Mouse (Mus musculus) limb, embryonic 11.5 days (tissue): ENCODE data around the gene Ntrk2. TPM values are rescaled to one million over a fixed set of nuclear protein-coding genes. Genes with fewer than 3 reads are reported as not detected.

ENCODE experiments used
- polyA plus RNA-seq: library from polyadenylated mRNA; unstranded; fragments of >200 nt; fragmentation: Nextera tagmentation; extraction: Ambion mirVana; gene quantifications from 2 replicates; pipeline ENCODE4 v1.2.1, GENCODE M21; 2014

The Ntrk2 gene
- polyA plus RNA-seq, 1 experiment from 2014 or later, result 5.6 TPM

Other genes with a start within 250 kb of the Ntrk2 start
- gene Slc28a3, start 195.7 kb upstream of the Ntrk2 start, polyA plus RNA-seq, result 0.03 TPM in 1 of 2 replicates, not detected in the other